Comparison of ENCODE assay signal across 13 mouse cellular contexts in genomic region chr17:16218623-16219022, GRCm38 (mm10).
DNase-seq lines count a peak whose midpoint lies in the region; ATAC-seq and TF ChIP-seq lines count a peak whose summit lies in the region.
"Had no signal": no experiment of that assay in that cellular context is flagged by ENCODE, and none has a peak within 500 bp of the region (broad histone marks: within the 10 kb centered on the region; RNA-seq: fewer than 3 reads in every experiment).

No protein-coding gene starts in this region.

- DNase-seq in intestine, embryonic 14.5 days (ENCODE audit: low spot score), result peak; percentile 52
- DNase-seq in embryonic facial prominence, embryonic 10.5 days (ENCODE audit: low spot score), result peak; percentile 54
- peak; percentile 33 for DNase-seq in gastrocnemius, postnatal 14 days
- DNase-seq in midbrain, postnatal 0 days (ENCODE audit: low spot score), result peak; percentile 3
- DNase-seq in right cerebral cortex, postnatal 14 days, result no peak
- DNase-seq in spleen, adult 12 weeks (ENCODE audit: low spot score), result no peak
- DNase-seq: kidney, postnatal 25 days; liver had no signal

- no peaks in the 10 kb centered on the region for H3K27me3 ChIP-seq in intestine, embryonic 14.5 days (replicated peaks; ENCODE audit: control insufficient read depth, insufficient read depth, low read length)
- no peaks in the 10 kb centered on the region for H3K27me3 ChIP-seq in intestine, embryonic 15.5 days (replicated peaks)
- no peaks in the 10 kb centered on the region for H3K27me3 ChIP-seq in embryonic facial prominence, embryonic 10.5 days (replicated peaks; ENCODE audit: low read depth, poor library complexity, severe bottlenecking)
- no peaks in the 10 kb centered on the region for H3K27me3 ChIP-seq in midbrain, postnatal 0 days (ENCODE audit: insufficient read depth, low read length)
- H3K27me3 ChIP-seq: embryonic facial prominence, embryonic 13.5 days; heart, embryonic 15.5 days had no signal

- H3K4me1 ChIP-seq in intestine, embryonic 14.5 days (replicated peaks; ENCODE audit: control insufficient read depth, insufficient read depth, low read length), result no peaks in the 10 kb centered on the region
- no peaks in the 10 kb centered on the region for H3K4me1 ChIP-seq in intestine, embryonic 15.5 days (replicated peaks)
- peaks cover 7% of the 10 kb centered on the region for H3K4me1 ChIP-seq in embryonic facial prominence, embryonic 10.5 days
- H3K4me1 ChIP-seq in midbrain, postnatal 0 days (ENCODE audit: insufficient read depth, low read length), result no peaks in the 10 kb centered on the region
- H3K4me1 ChIP-seq: heart, embryonic 15.5 days had no signal

- no peak overlapping the region for H3K27ac ChIP-seq in intestine, embryonic 14.5 days (ENCODE audit: low read depth)
- H3K27ac ChIP-seq in intestine, embryonic 15.5 days, result no peak overlapping the region
- no peak overlapping the region for H3K27ac ChIP-seq in embryonic facial prominence, embryonic 10.5 days (replicated peaks)
- H3K27ac ChIP-seq in midbrain, postnatal 0 days (ENCODE audit: low read depth, low read length), result no peak overlapping the region
- H3K27ac ChIP-seq: embryonic facial prominence, embryonic 13.5 days; heart, embryonic 15.5 days; macrophage had no signal

- H3K9ac ChIP-seq in intestine, embryonic 14.5 days (ENCODE audit: low read length), result no peak overlapping the region
- H3K9ac ChIP-seq in intestine, embryonic 15.5 days, result no peak overlapping the region
- H3K9ac ChIP-seq in midbrain, postnatal 0 days (replicated peaks; ENCODE audit: low read length, poor library complexity, severe bottlenecking), result no peak overlapping the region
- H3K9ac ChIP-seq: embryonic facial prominence, embryonic 13.5 days; heart, embryonic 15.5 days had no signal

- H3K36me3 ChIP-seq in intestine, embryonic 14.5 days (ENCODE audit: control insufficient read depth, insufficient read depth, low read length), result no peaks in the 10 kb centered on the region
- no peaks in the 10 kb centered on the region for H3K36me3 ChIP-seq in intestine, embryonic 15.5 days
- H3K36me3 ChIP-seq in embryonic facial prominence, embryonic 10.5 days (replicated peaks), result no peaks in the 10 kb centered on the region
- no peaks in the 10 kb centered on the region for H3K36me3 ChIP-seq in midbrain, postnatal 0 days (ENCODE audit: insufficient read depth, low read length)
- H3K36me3 ChIP-seq: embryonic facial prominence, embryonic 13.5 days; heart, embryonic 15.5 days had no signal

- no peak overlapping the region for H3K4me2 ChIP-seq in intestine, embryonic 14.5 days (ENCODE audit: low read length)
- H3K4me2 ChIP-seq in intestine, embryonic 15.5 days (replicated peaks), result no peak overlapping the region
- no peak overlapping the region for H3K4me2 ChIP-seq in midbrain, postnatal 0 days (ENCODE audit: low read depth, low read length, poor library complexity, severe bottlenecking)
- H3K4me2 ChIP-seq: embryonic facial prominence, embryonic 13.5 days; heart, embryonic 15.5 days had no signal

- no peak overlapping the region for H3K4me3 ChIP-seq in intestine, embryonic 14.5 days (ENCODE audit: low read depth, low read length)
- H3K4me3 ChIP-seq in intestine, embryonic 15.5 days (replicated peaks), result no peak overlapping the region
- H3K4me3 ChIP-seq in embryonic facial prominence, embryonic 10.5 days, result no peak overlapping the region
- H3K4me3 ChIP-seq in midbrain, postnatal 0 days (ENCODE audit: low read depth, low read length), result no peak overlapping the region
- H3K4me3 ChIP-seq: embryonic facial prominence, embryonic 13.5 days; heart, embryonic 15.5 days had no signal

- WGBS in intestine, embryonic 14.5 days, result 40% methylated on average over 2 of the region's 2 CpGs
- 46% methylated on average over 2 of the region's 2 CpGs for WGBS in intestine, embryonic 15.5 days
- 80% methylated on average over 2 of the region's 2 CpGs for WGBS in embryonic facial prominence, embryonic 10.5 days
- WGBS in midbrain, postnatal 0 days, result 49% methylated on average over 2 of the region's 2 CpGs

- no peak for ATAC-seq in intestine, embryonic 14.5 days (replicated peaks; ENCODE audit: low FRiP score, low TSS enrichment, low read depth)
- ATAC-seq in intestine, embryonic 15.5 days, result no peak
- no peak for ATAC-seq in midbrain, postnatal 0 days (ENCODE audit: low FRiP score)
- ATAC-seq in monocyte, adult 5-6 weeks (replicated peaks; ENCODE audit: insufficient number of reproducible peaks, low FRiP score, low TSS enrichment, poor library complexity, severe bottlenecking), result no peak

- no peak for TF ChIP-seq CTCF in midbrain, postnatal 0 days (IDR thresholded peaks at IDR 0.05)

- intact Hi-C loops in gastrocnemius, postnatal 14 days (cut with DNase I; ENCODE audit: low total_unique reads), result no loop called here

- H3K9me3 ChIP-seq in intestine, embryonic 14.5 days (ENCODE audit: control insufficient read depth, low read length), result no peaks in the 10 kb centered on the region
- H3K9me3 ChIP-seq in intestine, embryonic 15.5 days, result no peaks in the 10 kb centered on the region
- H3K9me3 ChIP-seq in embryonic facial prominence, embryonic 10.5 days, result no peaks in the 10 kb centered on the region
- no peaks in the 10 kb centered on the region for H3K9me3 ChIP-seq in midbrain, postnatal 0 days (ENCODE audit: low read length)
- H3K9me3 ChIP-seq: embryonic facial prominence, embryonic 13.5 days; heart, embryonic 15.5 days had no signal

Comparison
In these comparisons a context has a peak if more than half of its experiments do, and no peak if none do; other contexts are left out.
1. DNase-seq: peak in intestine, embryonic 14.5 days (single experiment), embryonic facial prominence, embryonic 10.5 days (single experiment), gastrocnemius, postnatal 14 days (single experiment) and midbrain, postnatal 0 days (single experiment); none in right cerebral cortex, postnatal 14 days (single experiment) and spleen, adult 12 weeks (single experiment).